Mouse (Mus musculus): ENCODE data around the gene Them4. TPM values are rescaled to one million over a fixed set of nuclear protein-coding genes. Genes with fewer than 3 reads are reported as not detected.
A peak's percentile ranks its signal among the peaks of the same experiment; 100 is the strongest.
"Not testable (repeated sequence)": the region's sequence is repeated elsewhere in the genome, so short reads cannot be mapped to it uniquely, and the experiment has no call there.

Them4 gene
- 39.0 and 49.2 TPM in 2 replicates for polyA plus RNA-seq (2015; fragmentation: Nextera tagmentation; extraction: Ambion mirVana)

DNA sequence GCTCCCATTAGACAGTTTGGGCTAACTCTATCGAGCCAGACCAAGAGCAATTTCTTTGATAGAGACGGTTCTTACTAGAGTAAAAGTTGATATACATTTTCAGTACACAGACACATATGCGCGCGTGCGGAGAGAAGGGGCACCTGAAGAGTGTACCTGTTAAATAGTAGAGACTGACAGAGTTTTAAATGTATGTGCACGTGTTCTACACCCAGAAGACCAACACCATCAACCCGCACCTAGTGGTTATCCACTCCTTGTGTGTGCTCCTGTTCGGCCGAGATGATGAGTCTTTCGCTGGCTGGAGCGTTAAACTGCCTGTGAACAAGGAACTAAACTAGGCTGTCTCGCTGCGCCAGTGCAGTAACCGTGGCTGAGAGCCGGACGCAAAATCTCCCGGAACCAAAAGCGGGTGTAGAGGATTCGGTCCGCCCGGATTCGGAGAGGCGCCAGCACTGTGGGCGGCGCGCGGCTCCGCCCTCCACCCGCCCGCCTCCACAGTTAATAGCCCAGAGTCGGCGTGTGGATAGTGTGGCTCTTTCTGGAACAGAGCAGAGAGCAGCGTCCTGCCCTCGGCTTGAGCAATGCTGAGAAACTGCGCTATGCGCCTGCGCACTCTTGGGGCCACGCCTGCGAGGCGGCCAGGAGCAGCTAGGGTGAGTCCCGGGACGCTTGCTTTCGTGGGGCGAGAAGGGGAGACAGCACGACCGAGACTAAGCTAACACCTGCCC, at the start of gene Them4:
Gene Them4 (plus strand): TSS at position 457 of the 731 bp plus-strand sequence.
- 2% methylated on average over 47 of the region's 47 CpGs for WGBS
- Histone ChIP-seq H3K4me3 (peak within 1 kb of the TSS; percentile 60), H3K9ac (peak within 1 kb of the TSS; percentile 78), H3K4me1 (replicated peaks) (peaks cover 9% of the 10 kb centered on the region), H3K36me3 (no peaks in the 10 kb centered on the region), H3K9me3 (no peaks in the 10 kb centered on the region), H3K4me2 (peak within 1 kb of the TSS; percentile 68), H3K27me3 (no peaks in the 10 kb centered on the region), H3K27ac (replicated peaks) (peak within 1 kb of the TSS; percentile 81)
- peak; percentile 99 for ATAC-seq (ENCODE audit: low read depth)

DNA sequence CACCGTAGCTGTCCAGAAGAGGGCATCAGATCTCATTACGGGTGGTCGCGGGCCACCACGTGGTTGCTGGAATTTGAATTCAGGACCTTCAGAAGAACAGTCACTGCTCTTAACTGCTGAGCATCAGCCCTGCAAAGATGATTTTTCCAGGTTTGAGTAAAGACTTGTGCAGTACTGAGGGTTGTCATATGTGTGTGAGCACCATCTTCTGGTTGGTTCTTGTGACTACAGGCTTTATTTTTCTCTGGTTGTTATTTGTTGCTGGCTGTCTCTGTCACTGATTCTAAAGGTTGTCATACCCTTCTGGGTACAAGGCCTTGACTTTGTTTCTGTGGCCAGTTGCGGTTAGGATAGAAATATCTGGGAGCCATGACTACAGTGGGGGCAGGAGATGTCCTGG, 49.3 kb upstream of the Them4 start:
- peak; percentile 43; the same call in 1 of the 2 replicates for ATAC-seq (ENCODE audit: low read depth)
- no peak overlapping the region for H3K4me3 ChIP-seq
- H3K36me3 ChIP-seq = no peaks in the 10 kb centered on the region
- H3K4me1 ChIP-seq (replicated peaks) = no peaks in the 10 kb centered on the region
- H3K9me3 ChIP-seq = no peaks in the 10 kb centered on the region
- 50% methylated on average over 6 of the region's 6 CpGs for WGBS
- no peak overlapping the region for H3K27ac ChIP-seq (replicated peaks)
- H3K4me2 ChIP-seq = no peak overlapping the region
- no peaks in the 10 kb centered on the region for H3K27me3 ChIP-seq
- H3K9ac ChIP-seq = no peak overlapping the region

DNA sequence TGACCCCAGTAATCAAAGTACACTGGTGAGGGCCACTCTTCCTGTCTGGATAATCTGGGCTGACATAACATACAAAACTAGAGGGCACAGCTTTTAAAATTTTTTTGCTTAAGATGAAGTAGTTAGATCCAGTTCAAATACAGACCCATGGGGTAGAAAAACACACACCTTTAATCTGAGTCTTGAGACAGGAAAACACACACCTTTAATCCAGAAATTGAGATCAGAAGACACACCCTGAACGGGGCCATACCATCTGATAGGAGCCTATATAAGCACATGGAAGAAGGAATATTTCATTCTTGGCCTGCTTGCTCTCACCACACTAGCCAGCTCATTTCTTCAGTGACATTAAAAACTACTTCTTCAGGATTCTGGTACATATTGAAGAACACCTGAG, 46.2 kb upstream of the Them4 start, which contains the start of gene Gm4778:
Gene Gm4778 (plus strand): TSS at position 301 of the 400 bp plus-strand sequence.
- ATAC-seq (ENCODE audit: low read depth) = not testable (repeated sequence)

DNA sequence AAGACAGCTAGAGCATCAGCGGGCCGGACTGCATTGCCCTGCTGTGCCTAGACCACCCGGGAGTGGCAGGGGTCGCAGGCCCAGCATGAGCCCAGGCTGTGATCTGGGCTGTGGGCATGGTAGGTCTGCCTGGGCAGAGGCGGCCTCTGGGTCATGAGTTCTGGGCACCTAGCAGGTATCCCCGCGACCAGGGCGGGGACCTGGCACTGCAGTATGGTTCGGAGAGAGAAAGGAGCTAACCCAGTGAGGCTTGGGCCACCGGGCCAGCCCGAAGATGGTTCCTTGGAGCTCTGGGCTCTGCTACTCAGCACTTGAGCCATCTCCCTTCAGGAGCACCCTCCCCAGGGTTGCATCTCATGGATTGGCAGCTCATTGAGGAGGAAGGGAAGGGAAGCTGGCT, 33.9 kb upstream of the Them4 start:
- 86% methylated on average over 11 of the region's 11 CpGs for WGBS
- Histone ChIP-seq H3K4me3 (no peak overlapping the region), H3K27ac (replicated peaks) (no peak overlapping the region)

More for the DNA sequence above, 46.2 kb upstream of the Them4 start, which contains the start of gene Gm4778:
- H3K4me3 ChIP-seq; H3K4me2 ChIP-seq; H3K9me3 ChIP-seq; H3K36me3 ChIP-seq; H3K4me1 ChIP-seq (replicated peaks); H3K9ac ChIP-seq; H3K27me3 ChIP-seq; H3K27ac ChIP-seq (replicated peaks): not testable (repeated sequence)
- 87% methylated on average over 1 of the region's 1 CpGs for WGBS

DNA sequence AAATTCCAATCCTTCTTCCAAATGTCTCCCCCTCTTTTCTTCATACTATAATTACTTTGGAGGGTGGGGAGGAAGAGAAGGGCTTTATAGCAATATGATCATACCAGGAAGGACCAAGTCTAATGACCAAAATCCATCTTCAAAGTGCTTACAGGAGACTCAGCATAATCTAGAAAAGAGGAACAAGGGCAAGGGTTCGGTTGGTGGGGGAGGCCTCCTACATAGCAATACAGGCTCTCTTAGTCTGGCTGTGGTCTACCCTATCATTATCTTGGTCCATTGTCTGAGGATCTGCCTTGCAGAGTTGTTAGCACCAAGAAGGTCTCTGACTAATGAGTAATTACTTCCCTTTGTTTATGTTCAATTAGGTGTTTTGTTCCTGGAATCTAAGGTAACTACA, 4.4 kb upstream of the Them4 start:
- ATAC-seq (ENCODE audit: low read depth) = no peak
- H3K27ac ChIP-seq (replicated peaks) = no peak overlapping the region
- H3K9me3 ChIP-seq = no peaks in the 10 kb centered on the region
- no peak overlapping the region for H3K4me2 ChIP-seq
- H3K9ac ChIP-seq = no peak overlapping the region
- no peaks in the 10 kb centered on the region for H3K27me3 ChIP-seq
- 63% methylated on average over 1 of the region's 1 CpGs for WGBS
- H3K4me1 ChIP-seq (replicated peaks) = peaks cover under 1% of the 10 kb centered on the region
- no peaks in the 10 kb centered on the region for H3K36me3 ChIP-seq
- no peak overlapping the region for H3K4me3 ChIP-seq

More for the DNA sequence above, 33.9 kb upstream of the Them4 start:
- H3K27me3 ChIP-seq = no peaks in the 10 kb centered on the region
- no peaks in the 10 kb centered on the region for H3K36me3 ChIP-seq
- ATAC-seq (ENCODE audit: low read depth) = no peak
- H3K4me2 ChIP-seq = no peak overlapping the region
- no peak overlapping the region for H3K9ac ChIP-seq
- H3K4me1 ChIP-seq (replicated peaks) = no peaks in the 10 kb centered on the region
- no peaks in the 10 kb centered on the region for H3K9me3 ChIP-seq

DNA sequence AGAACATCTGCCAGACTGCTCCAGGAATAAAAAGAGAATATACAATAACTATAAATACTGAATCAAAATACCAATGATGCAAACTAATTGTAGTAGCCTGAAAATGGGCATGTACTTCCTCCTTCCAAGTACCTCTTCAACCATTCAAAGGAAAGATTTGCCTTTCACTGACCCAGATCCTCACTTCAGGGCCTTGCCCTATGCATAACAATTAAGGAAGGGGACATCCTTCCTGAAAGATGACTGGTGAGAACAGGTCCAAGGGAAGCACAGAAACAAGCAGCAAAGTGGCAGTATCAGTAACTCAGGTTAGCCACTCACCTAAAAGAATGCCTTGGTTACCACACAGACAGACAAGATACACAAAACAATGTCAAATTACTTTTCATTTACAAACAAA, 2.9 kb upstream of the Them4 start:
- no peak overlapping the region for H3K27ac ChIP-seq (replicated peaks)
- H3K4me1 ChIP-seq (replicated peaks) = peaks cover 9% of the 10 kb centered on the region
- H3K9ac ChIP-seq = no peak overlapping the region
- H3K27me3 ChIP-seq = no peaks in the 10 kb centered on the region
- no peaks in the 10 kb centered on the region for H3K9me3 ChIP-seq
- no peak for ATAC-seq (ENCODE audit: low read depth)
- H3K4me2 ChIP-seq = no peak overlapping the region
- H3K4me3 ChIP-seq = no peak overlapping the region
- no peaks in the 10 kb centered on the region for H3K36me3 ChIP-seq

DNA sequence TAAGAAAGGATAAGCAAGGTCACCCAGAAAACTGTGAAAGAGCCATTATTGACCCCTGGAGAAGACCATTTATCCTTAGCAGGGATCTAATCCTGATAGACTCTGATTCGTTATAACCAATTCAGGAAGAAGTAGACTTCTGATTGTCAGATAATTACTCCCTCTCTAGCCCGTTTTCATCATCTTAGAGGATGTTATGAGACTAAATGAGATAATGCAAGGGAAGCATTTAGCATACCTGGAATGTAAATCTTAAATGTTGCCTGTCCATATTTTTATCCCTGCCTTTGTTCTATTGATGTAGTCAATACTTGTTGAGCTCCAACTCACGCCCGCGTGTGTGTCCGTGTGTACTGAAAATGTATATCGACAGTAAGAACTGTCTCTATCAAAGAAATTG, 602 bp downstream of the Them4 start:
- no peaks in the 10 kb centered on the region for H3K27me3 ChIP-seq
- no peak for ATAC-seq (ENCODE audit: low read depth)
- WGBS = 46% methylated on average over 7 of the region's 7 CpGs

DNA sequence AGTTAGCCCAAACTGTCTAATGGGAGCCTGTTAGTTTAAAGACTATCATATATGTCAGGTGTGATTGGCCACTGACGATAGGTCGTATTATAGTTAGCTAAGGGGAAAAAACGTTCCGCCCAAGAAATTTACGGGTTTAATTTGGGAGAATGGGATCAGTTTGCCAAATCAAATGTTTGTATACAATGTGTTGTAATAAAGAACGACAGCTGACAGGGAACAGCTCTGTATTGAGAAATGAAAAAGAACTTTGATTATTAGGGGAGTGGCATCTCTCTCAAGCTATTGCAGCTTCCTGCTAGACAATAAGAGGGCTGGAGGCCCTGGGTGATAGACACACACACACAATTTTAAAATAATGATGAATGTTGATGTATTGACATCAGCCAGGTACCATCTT, 1.0 kb downstream of the Them4 start:
- no peak for ATAC-seq (ENCODE audit: low read depth)
- Histone ChIP-seq H3K4me3 (peak overlapping the region; percentile 60), H3K4me2 (peak overlapping the region; percentile 68), H3K9me3 (no peaks in the 10 kb centered on the region), H3K27ac (replicated peaks) (peak overlapping the region; percentile 81; the same call in 1 of the 2 replicates), H3K9ac (peak overlapping the region; percentile 78), H3K4me1 (replicated peaks) (peaks cover 9% of the 10 kb centered on the region), H3K36me3 (no peaks in the 10 kb centered on the region), H3K27me3 (no peaks in the 10 kb centered on the region)
- 73% methylated on average over 6 of the region's 6 CpGs for WGBS

More for the DNA sequence above, 602 bp downstream of the Them4 start:
- H3K9ac ChIP-seq = peak overlapping the region; percentile 78
- peak overlapping the region; percentile 81 for H3K27ac ChIP-seq (replicated peaks)
- H3K4me1 ChIP-seq (replicated peaks) = peaks cover 9% of the 10 kb centered on the region
- H3K4me3 ChIP-seq = peak overlapping the region; percentile 60
- peak overlapping the region; percentile 68 for H3K4me2 ChIP-seq
- no peaks in the 10 kb centered on the region for H3K36me3 ChIP-seq
- no peaks in the 10 kb centered on the region for H3K9me3 ChIP-seq

DNA sequence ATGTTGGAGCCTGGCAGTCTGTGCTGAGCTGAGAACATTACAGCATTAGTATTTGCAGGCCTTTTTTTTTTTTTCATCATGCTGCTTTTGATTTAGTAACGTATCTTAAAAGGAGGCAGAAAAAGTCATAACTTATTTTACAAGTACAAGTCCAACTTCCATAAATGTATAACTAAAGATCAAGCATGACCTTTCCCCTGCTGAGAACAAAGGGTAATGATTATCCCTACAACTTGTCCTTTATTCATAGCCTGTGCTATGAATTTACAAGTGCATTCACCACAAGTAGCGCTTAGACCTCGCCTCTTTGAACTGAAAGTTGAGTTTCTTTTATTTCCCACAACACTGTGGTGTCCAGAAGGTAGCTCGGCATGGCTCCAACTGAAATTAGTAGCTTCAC, 1.5 kb downstream of the Them4 start:
- no peaks in the 10 kb centered on the region for H3K9me3 ChIP-seq
- H3K4me3 ChIP-seq = peak overlapping the region; percentile 60
- H3K27ac ChIP-seq (replicated peaks) = no peak overlapping the region
- WGBS = 69% methylated on average over 4 of the region's 4 CpGs
- no peaks in the 10 kb centered on the region for H3K27me3 ChIP-seq
- H3K36me3 ChIP-seq = no peaks in the 10 kb centered on the region
- peaks cover 9% of the 10 kb centered on the region for H3K4me1 ChIP-seq (replicated peaks)
- no peak for ATAC-seq (ENCODE audit: low read depth)
- H3K4me2 ChIP-seq = peak overlapping the region; percentile 68
- peak overlapping the region; percentile 78 for H3K9ac ChIP-seq

DNA sequence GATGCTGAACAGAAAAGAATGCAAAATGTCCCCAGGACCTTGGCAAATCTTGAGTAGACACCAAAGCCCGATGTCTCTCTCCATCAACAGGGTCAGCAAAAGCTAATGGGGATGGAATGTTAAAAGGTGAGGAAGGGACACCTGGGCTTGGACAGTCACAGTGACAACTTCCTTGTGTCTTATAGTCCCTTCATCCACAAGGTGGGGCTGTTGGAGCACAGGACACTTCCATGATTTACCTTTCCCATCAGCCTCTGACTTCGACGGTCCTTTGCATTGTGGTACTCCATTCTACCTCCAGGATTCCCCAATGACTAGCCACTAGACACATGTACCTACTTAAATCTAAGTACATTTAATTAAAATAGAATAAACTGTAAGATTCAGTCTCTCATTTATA, 18.8 kb downstream of the Them4 start:
- peaks cover 42% of the 10 kb centered on the region for H3K36me3 ChIP-seq
- no peak for ATAC-seq (ENCODE audit: low read depth)

DNA sequence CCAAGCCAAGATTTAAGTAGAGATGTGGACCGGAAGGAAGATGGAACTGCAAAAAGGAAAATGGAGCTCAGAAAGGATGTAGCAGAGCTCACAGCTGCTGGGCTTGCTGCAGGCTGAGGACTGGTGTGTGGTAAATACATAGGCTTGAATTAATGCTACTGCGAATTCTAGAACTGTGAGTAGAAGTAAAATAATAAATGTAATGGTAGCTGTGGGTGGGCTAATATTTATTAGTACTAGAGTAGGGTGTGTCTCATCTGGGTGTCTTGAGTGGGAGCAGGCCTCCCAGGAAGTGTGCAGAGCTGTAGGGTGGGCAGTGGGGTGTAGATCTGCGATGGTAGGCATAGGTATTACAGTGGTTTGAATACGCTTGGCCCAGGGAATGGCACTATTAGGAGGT, 24.6 kb downstream of the Them4 start:
- Histone ChIP-seq H3K4me2 (no peak overlapping the region), H3K9me3 (no peaks in the 10 kb centered on the region), H3K9ac (no peak overlapping the region), H3K4me1 (replicated peaks) (no peaks in the 10 kb centered on the region), H3K27ac (replicated peaks) (no peak overlapping the region), H3K4me3 (no peak overlapping the region), H3K27me3 (no peaks in the 10 kb centered on the region), H3K36me3 (peaks cover 19% of the 10 kb centered on the region; the same call in 1 of the 2 replicates)
- ATAC-seq (ENCODE audit: low read depth) = no peak
- 93% methylated on average over 4 of the region's 4 CpGs for WGBS

More for the DNA sequence above, 18.8 kb downstream of the Them4 start:
- WGBS = 63% methylated on average over 3 of the region's 3 CpGs
- Histone ChIP-seq H3K9me3 (no peaks in the 10 kb centered on the region), H3K9ac (no peak overlapping the region), H3K27ac (replicated peaks) (no peak overlapping the region), H3K4me2 (no peak overlapping the region), H3K27me3 (no peaks in the 10 kb centered on the region), H3K4me3 (no peak overlapping the region), H3K4me1 (replicated peaks) (no peaks in the 10 kb centered on the region)

DNA sequence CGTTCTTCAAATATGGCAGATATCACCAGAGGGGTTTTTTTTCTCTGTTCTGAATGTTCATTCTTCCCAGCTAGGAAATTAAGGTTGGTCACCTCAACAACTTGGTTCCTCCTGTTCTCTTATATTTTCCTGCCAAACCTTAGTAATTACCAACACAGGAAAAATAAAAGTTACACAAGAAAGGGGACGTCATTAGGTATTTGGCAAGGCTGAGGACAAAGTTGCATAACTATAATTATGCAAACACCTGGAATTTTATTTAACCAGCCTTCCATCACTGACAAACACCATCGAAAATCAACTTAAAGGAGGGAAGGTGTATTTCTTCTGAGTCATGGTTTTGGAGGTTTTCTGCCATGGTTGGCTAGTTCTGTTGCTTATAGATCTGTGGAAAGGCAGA, 28.6 kb downstream of the Them4 start:
- H3K9ac ChIP-seq = no peak overlapping the region
- H3K27me3 ChIP-seq = no peaks in the 10 kb centered on the region
- H3K4me3 ChIP-seq = no peak overlapping the region
- no peak overlapping the region for H3K27ac ChIP-seq (replicated peaks)
- WGBS = 90% methylated on average over 3 of the region's 3 CpGs
- ATAC-seq (ENCODE audit: low read depth) = no peak
- H3K4me1 ChIP-seq (replicated peaks) = 0 out of 2 replicates have a peak, but pooled peaks cover 7% of the 10 kb centered on the region
- H3K4me2 ChIP-seq = no peak overlapping the region
- no peaks in the 10 kb centered on the region for H3K9me3 ChIP-seq
- no peaks in the 10 kb centered on the region for H3K36me3 ChIP-seq

Measured in neural tube, embryonic 13.5 days (tissue).